Mouse (Mus musculus): ENCODE results near the gene Laptm4a.

DNA sequence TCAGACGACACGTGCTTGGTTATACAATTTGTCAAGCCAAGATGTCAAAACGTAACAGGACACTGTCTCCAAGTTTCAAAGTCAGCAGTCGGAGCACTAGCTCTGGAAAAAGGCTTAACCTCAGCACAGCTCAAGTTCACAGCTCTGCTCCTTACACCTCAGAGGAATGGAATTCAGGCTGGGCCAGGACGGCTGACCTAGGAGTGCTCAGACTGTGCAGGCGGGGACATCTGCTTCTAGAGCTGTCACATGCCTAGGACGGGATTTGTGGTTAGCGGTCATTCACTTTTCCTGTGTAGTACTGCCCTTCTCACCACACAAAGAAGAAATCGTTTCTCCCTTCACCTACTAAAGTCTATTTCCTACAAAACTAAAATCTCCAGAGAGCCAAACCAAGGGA, 48.4 kb downstream of the Laptm4a start:
- no peak for TF ChIP-seq CTCF (IDR thresholded peaks at IDR 0.05; ENCODE audit: insufficient read depth, low read length)
- no peak for TF ChIP-seq POLR2A (IDR thresholded peaks at IDR 0.05; ENCODE audit: borderline replicate concordance, extremely low read depth, low read depth, low read length)

Measured in lung, adult 2 months (tissue).